Mouse (Mus musculus): Measurements from ENCODE around the gene Ppp4r4. TPM values are rescaled to one million over a fixed set of nuclear protein-coding genes. Genes with fewer than 3 reads are reported as not detected.

Gene Ppp4r4
- total and polyA plus RNA-seq, 3 experiments: 0.06 to 0.37 (median 0.16) TPM

GRCm38 (mm10) chr12:103487750-103488149 lies 44.3 kb upstream of the Ppp4r4 start:
- 42% methylated on average over 2 of the region's 2 CpGs for WGBS
- no peak for DNase-seq
- intact Hi-C loops (cut with DNase I): loop anchor here (1.0 kb wide), 1 partner anchor 59 kb away; no protein-coding TSS in a partner anchor
- H3K4me3 ChIP-seq: no peak overlapping the region
- peak overlapping the region; percentile 79 for H3K27ac ChIP-seq
- peaks cover 7% of the 10 kb centered on the region; the same call in 1 of the 2 replicates for H3K36me3 ChIP-seq (ENCODE audit: control insufficient read depth, insufficient read depth, low read length)
- TF ChIP-seq EP300 (IDR thresholded peaks at IDR 0.05; ENCODE audit: insufficient read depth, low read depth, low read length) (no peak), POLR2A (IDR thresholded peaks at IDR 0.05; ENCODE audit: insufficient read depth, low read depth, low read length) (no peak), CTCF (IDR thresholded peaks at IDR 0.05) (no peak)
- H3K79me2 ChIP-seq (replicated peaks; ENCODE audit: control insufficient read depth, insufficient read depth, low read length): no peaks in the 10 kb centered on the region
- no peaks in the 10 kb centered on the region for H3K27me3 ChIP-seq (ENCODE audit: control insufficient read depth, insufficient read depth, low read length)
- H3K4me1 ChIP-seq (ENCODE audit: control insufficient read depth, insufficient read depth, low read length): peaks cover 13% of the 10 kb centered on the region
- H3K9ac ChIP-seq (ENCODE audit: low read depth, low read length): no peak overlapping the region

GRCm38 (mm10) chr12:103491091-103491730 lies 40.9 kb upstream of the Ppp4r4 start:
- peak overlapping the region; percentile 36; the same call in 1 of the 2 replicates for H3K27ac ChIP-seq
- H3K27me3 ChIP-seq (ENCODE audit: control insufficient read depth, insufficient read depth, low read length): no peaks in the 10 kb centered on the region
- H3K4me3 ChIP-seq: no peak overlapping the region
- peaks cover 11% of the 10 kb centered on the region for H3K4me1 ChIP-seq (ENCODE audit: control insufficient read depth, insufficient read depth, low read length)
- WGBS: 58% methylated on average over 3 of the region's 3 CpGs
- peak in 1 of 2 experiments; percentile 13 for DNase-seq
- H3K79me2 ChIP-seq (replicated peaks; ENCODE audit: control insufficient read depth, insufficient read depth, low read length): no peaks in the 10 kb centered on the region
- no peak overlapping the region for H3K9ac ChIP-seq (ENCODE audit: low read depth, low read length)
- TF ChIP-seq EP300 (IDR thresholded peaks at IDR 0.05; ENCODE audit: insufficient read depth, low read depth, low read length): no peak
- TF ChIP-seq CTCF (IDR thresholded peaks at IDR 0.05): no peak
- no peak for TF ChIP-seq POLR2A (IDR thresholded peaks at IDR 0.05; ENCODE audit: insufficient read depth, low read depth, low read length)
- H3K36me3 ChIP-seq (ENCODE audit: control insufficient read depth, insufficient read depth, low read length): peaks cover 7% of the 10 kb centered on the region; the same call in 1 of the 2 replicates
- intact Hi-C loops (cut with DNase I): loop anchor here (5.0 kb wide), 2 partner anchors 41 to 349 kb away; partner anchors contain the start of gene Ppp4r4

GRCm38 (mm10) chr12:103492767-103493166 lies 39.3 kb upstream of the Ppp4r4 start:
- peaks cover under 1% of the 10 kb centered on the region; the same call in 1 of the 2 replicates for H3K36me3 ChIP-seq (ENCODE audit: control insufficient read depth, insufficient read depth, low read length)
- no peaks in the 10 kb centered on the region for H3K79me2 ChIP-seq (replicated peaks; ENCODE audit: control insufficient read depth, insufficient read depth, low read length)
- no peaks in the 10 kb centered on the region for H3K27me3 ChIP-seq (ENCODE audit: control insufficient read depth, insufficient read depth, low read length)
- H3K4me3 ChIP-seq: no peak overlapping the region
- no peak overlapping the region for H3K27ac ChIP-seq
- intact Hi-C loops (cut with DNase I): loop anchor here (1.0 to 5.0 kb wide), 3 partner anchors 40 to 350 kb away; partner anchors contain the start of gene Ppp4r4
- peaks cover 4% of the 10 kb centered on the region for H3K4me1 ChIP-seq (ENCODE audit: control insufficient read depth, insufficient read depth, low read length)
- peak; percentile 63 to 69 for DNase-seq
- 24% methylated on average over 5 of the region's 5 CpGs for WGBS
- no peak overlapping the region for H3K9ac ChIP-seq (ENCODE audit: low read depth, low read length)
- TF ChIP-seq EP300 (IDR thresholded peaks at IDR 0.05; ENCODE audit: insufficient read depth, low read depth, low read length) (peak; percentile 68; the same call in 1 of the 2 replicates), POLR2A (IDR thresholded peaks at IDR 0.05; ENCODE audit: insufficient read depth, low read depth, low read length) (no peak), CTCF (IDR thresholded peaks at IDR 0.05) (peak; percentile 100)

GRCm38 (mm10) chr12:103494486-103494885 lies 37.6 kb upstream of the Ppp4r4 start:
- Histone ChIP-seq H3K79me2 (replicated peaks; ENCODE audit: control insufficient read depth, insufficient read depth, low read length) (no peaks in the 10 kb centered on the region), H3K4me3 (no peak overlapping the region), H3K4me1 (ENCODE audit: control insufficient read depth, insufficient read depth, low read length) (peaks cover 4% of the 10 kb centered on the region), H3K9ac (ENCODE audit: low read depth, low read length) (no peak overlapping the region), H3K27me3 (ENCODE audit: control insufficient read depth, insufficient read depth, low read length) (no peaks in the 10 kb centered on the region), H3K27ac (no peak overlapping the region), H3K36me3 (ENCODE audit: control insufficient read depth, insufficient read depth, low read length) (no peaks in the 10 kb centered on the region)
- peak; percentile 87 for TF ChIP-seq CTCF (IDR thresholded peaks at IDR 0.05)
- no peak for TF ChIP-seq POLR2A (IDR thresholded peaks at IDR 0.05; ENCODE audit: insufficient read depth, low read depth, low read length)
- WGBS: 23% methylated on average over 6 of the region's 6 CpGs
- intact Hi-C loops (cut with DNase I): loop anchor here (5.0 kb wide), 2 partner anchors 38 to 352 kb away; partner anchors contain the start of gene Ppp4r4
- peak; percentile 40 to 64 for DNase-seq

GRCm38 (mm10) chr12:103498768-103499167 lies 33.3 kb upstream of the Ppp4r4 start:
- no peak overlapping the region for H3K9ac ChIP-seq (ENCODE audit: low read depth, low read length)
- H3K27ac ChIP-seq: no peak overlapping the region
- no peak overlapping the region for H3K4me3 ChIP-seq
- no peaks in the 10 kb centered on the region for H3K36me3 ChIP-seq (ENCODE audit: control insufficient read depth, insufficient read depth, low read length)
- no peaks in the 10 kb centered on the region for H3K27me3 ChIP-seq (ENCODE audit: control insufficient read depth, insufficient read depth, low read length)
- DNase-seq: no peak
- TF ChIP-seq EP300 (IDR thresholded peaks at IDR 0.05; ENCODE audit: insufficient read depth, low read depth, low read length): no peak
- no peak for TF ChIP-seq CTCF (IDR thresholded peaks at IDR 0.05)
- TF ChIP-seq POLR2A (IDR thresholded peaks at IDR 0.05; ENCODE audit: insufficient read depth, low read depth, low read length): no peak
- H3K4me1 ChIP-seq (ENCODE audit: control insufficient read depth, insufficient read depth, low read length): no peaks in the 10 kb centered on the region
- WGBS: 32% methylated on average over 5 of the region's 5 CpGs
- no peaks in the 10 kb centered on the region for H3K79me2 ChIP-seq (replicated peaks; ENCODE audit: control insufficient read depth, insufficient read depth, low read length)
- intact Hi-C loops (cut with DNase I): no loop called here

- Histone ChIP-seq H3K27me3 (ENCODE audit: control insufficient read depth, insufficient read depth, low read length) (no peaks in the 10 kb centered on the region), H3K79me2 (replicated peaks; ENCODE audit: control insufficient read depth, insufficient read depth, low read length) (no peaks in the 10 kb centered on the region), H3K9ac (ENCODE audit: low read depth, low read length) (no peak overlapping the region), H3K36me3 (ENCODE audit: control insufficient read depth, insufficient read depth, low read length) (no peaks in the 10 kb centered on the region), H3K27ac (no peak overlapping the region), H3K4me1 (ENCODE audit: control insufficient read depth, insufficient read depth, low read length) (no peaks in the 10 kb centered on the region), H3K4me3 (no peak overlapping the region)
- TF ChIP-seq POLR2A (IDR thresholded peaks at IDR 0.05; ENCODE audit: insufficient read depth, low read depth, low read length): no peak
- TF ChIP-seq CTCF (IDR thresholded peaks at IDR 0.05): 0 out of 2 replicates have a peak, but pooled peaks have one; percentile 2
- intact Hi-C loops (cut with DNase I): no loop called here
- DNase-seq: no peak
- WGBS: 83% methylated on average over 2 of the region's 2 CpGs
These were observed 32.8 kb upstream of the Ppp4r4 start for GRCm38 (mm10) chr12:103499261-103499660.

Data from heart, adult 2 months (tissue).